Mouse (Mus musculus): Measurements from ENCODE around the gene Ephx1. TPM values are rescaled to one million over a fixed set of nuclear protein-coding genes. Genes with fewer than 3 reads are reported as not detected.
"Not testable (repeated sequence)": the region's sequence is repeated elsewhere in the genome, so short reads cannot be mapped to it uniquely, and the experiment has no call there.

Ephx1 gene
- polyA plus RNA-seq, 1 experiment from 2014 or later, result 1.6 TPM

DNA sequence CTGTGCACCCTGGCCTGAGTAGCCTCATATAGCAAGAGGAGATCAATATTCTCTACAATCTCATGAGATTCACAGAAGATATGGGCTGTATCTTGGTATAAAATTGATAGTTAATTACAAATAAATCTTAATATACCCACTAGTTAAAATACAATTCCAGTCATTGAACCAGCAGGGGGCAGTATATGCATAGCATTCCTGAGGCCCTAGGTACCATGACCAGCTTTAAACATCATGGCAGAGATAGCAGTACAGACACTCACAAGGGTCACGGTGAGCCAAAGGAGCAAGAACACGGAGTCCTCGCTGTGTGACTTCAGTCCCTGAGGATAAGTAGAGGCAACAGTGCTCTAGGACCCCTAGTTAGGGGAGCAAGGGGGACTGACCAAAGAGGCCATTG lies 28.6 kb downstream of the Ephx1 start:
- Histone ChIP-seq H3K4me1 (ENCODE audit: control insufficient read depth, insufficient read depth, low read length) (no peaks in the 10 kb centered on the region), H3K27me3 (ENCODE audit: control insufficient read depth, insufficient read depth, low read length) (no peaks in the 10 kb centered on the region), H3K4me2 (ENCODE audit: low read depth) (no peak overlapping the region), H3K4me3 (ENCODE audit: low read depth, low read length) (no peak overlapping the region), H3K27ac (ENCODE audit: low read depth, low read length) (no peak overlapping the region), H3K9ac (ENCODE audit: low read length) (no peak overlapping the region), H3K9me3 (ENCODE audit: control insufficient read depth, low read length) (no peaks in the 10 kb centered on the region), H3K36me3 (ENCODE audit: control insufficient read depth, insufficient read depth, low read length) (no peaks in the 10 kb centered on the region)
- ATAC-seq (ENCODE audit: insufficient read depth, low FRiP score, low TSS enrichment), result no peak
- peak; percentile 33 for DNase-seq (ENCODE audit: low spot score)
- WGBS, result 65% methylated on average over 3 of the region's 3 CpGs

DNA sequence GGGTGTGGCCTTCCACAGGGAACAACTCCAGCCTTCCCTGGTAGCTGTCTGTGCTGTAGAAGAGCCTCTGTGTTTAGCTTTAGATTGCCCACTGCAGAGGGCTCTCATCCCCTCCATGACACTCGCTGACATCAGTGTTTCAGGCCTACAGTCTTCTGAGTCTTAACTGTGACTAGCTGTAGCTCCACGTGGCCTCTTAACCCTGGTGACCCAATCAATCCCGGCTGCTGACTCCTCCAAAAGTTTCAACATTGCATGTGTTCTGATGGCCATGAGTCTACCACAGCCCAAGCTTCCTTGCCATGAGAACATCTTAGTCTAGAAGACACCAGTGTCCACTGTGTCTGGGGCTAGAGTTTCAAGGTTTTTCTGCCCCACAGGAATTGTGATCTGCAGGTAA lies 30.0 kb downstream of the Ephx1 start:
- H3K4me2 ChIP-seq (ENCODE audit: low read depth), result no peak overlapping the region
- H3K27ac ChIP-seq (ENCODE audit: low read depth, low read length), result no peak overlapping the region
- 73% methylated on average over 3 of the region's 3 CpGs for WGBS
- no peak overlapping the region for H3K4me3 ChIP-seq (ENCODE audit: low read depth, low read length)
- DNase-seq (ENCODE audit: low spot score) (no peak), ATAC-seq (ENCODE audit: insufficient read depth, low FRiP score, low TSS enrichment) (no peak)
- H3K36me3 ChIP-seq (ENCODE audit: control insufficient read depth, insufficient read depth, low read length), result no peaks in the 10 kb centered on the region
- no peaks in the 10 kb centered on the region for H3K4me1 ChIP-seq (ENCODE audit: control insufficient read depth, insufficient read depth, low read length)
- no peak overlapping the region for H3K9ac ChIP-seq (ENCODE audit: low read length)
- H3K9me3 ChIP-seq (ENCODE audit: control insufficient read depth, low read length), result no peaks in the 10 kb centered on the region
- H3K27me3 ChIP-seq (ENCODE audit: control insufficient read depth, insufficient read depth, low read length), result no peaks in the 10 kb centered on the region

DNA sequence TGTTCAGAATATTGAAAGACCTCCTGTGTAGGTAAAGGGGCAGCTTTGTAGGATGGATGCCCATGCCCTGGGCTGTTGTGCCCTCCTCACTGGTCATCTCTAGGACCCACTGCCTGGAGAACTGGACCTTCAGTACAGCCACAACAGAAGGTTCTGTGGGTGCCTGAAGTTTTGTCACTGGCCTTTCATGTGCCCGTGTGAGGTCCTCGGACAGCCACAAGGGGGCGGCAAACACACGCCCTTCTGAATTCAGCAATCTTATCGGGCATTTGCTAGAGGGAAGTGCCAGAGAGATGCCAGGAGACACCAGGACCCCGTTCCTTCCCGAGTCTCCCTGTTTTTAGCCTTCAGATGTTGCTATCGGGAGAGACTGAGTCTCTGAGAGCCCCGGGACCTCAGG lies 32.9 kb downstream of the Ephx1 start:
- Histone ChIP-seq H3K27ac (ENCODE audit: low read depth, low read length) (no peak overlapping the region), H3K4me1 (ENCODE audit: control insufficient read depth, insufficient read depth, low read length) (no peaks in the 10 kb centered on the region), H3K27me3 (ENCODE audit: control insufficient read depth, insufficient read depth, low read length) (no peaks in the 10 kb centered on the region), H3K4me2 (ENCODE audit: low read depth) (no peak overlapping the region), H3K4me3 (ENCODE audit: low read depth, low read length) (no peak overlapping the region), H3K9ac (ENCODE audit: low read length) (no peak overlapping the region), H3K36me3 (ENCODE audit: control insufficient read depth, insufficient read depth, low read length) (no peaks in the 10 kb centered on the region), H3K9me3 (ENCODE audit: control insufficient read depth, low read length) (no peaks in the 10 kb centered on the region)
- DNase-seq (ENCODE audit: low spot score), result peak; percentile 80
- WGBS, result 1% methylated on average over 9 of the region's 9 CpGs
- no peak for ATAC-seq (ENCODE audit: insufficient read depth, low FRiP score, low TSS enrichment)

DNA sequence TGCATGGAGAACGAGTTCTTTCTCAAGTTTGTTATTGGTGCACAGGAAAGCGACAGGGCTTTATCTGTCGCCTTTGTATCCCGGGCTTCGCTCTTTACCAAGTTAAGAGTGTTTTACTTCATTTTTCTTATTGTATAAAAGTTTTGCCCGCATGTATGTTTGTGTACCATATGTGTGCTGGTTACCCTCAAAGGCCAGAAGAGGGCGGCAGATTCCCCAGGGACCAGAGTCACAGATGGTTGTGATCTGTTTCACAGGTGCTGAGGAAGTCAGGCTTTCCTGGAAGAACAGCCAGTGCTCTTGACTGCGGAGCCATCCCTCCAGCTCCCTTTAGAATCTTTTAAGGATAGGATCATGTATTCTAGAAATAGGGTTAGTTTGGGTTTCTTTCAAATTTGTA lies 34.0 kb downstream of the Ephx1 start:
- H3K9me3 ChIP-seq (ENCODE audit: control insufficient read depth, low read length), result no peaks in the 10 kb centered on the region
- H3K27me3 ChIP-seq (ENCODE audit: control insufficient read depth, insufficient read depth, low read length), result no peaks in the 10 kb centered on the region
- H3K9ac ChIP-seq (ENCODE audit: low read length), result no peak overlapping the region
- H3K4me1 ChIP-seq (ENCODE audit: control insufficient read depth, insufficient read depth, low read length), result no peaks in the 10 kb centered on the region
- DNase-seq (ENCODE audit: low spot score) (no peak), ATAC-seq (ENCODE audit: insufficient read depth, low FRiP score, low TSS enrichment) (no peak)
- H3K27ac ChIP-seq (ENCODE audit: low read depth, low read length), result no peak overlapping the region
- H3K4me3 ChIP-seq (ENCODE audit: low read depth, low read length), result no peak overlapping the region
- no peak overlapping the region for H3K4me2 ChIP-seq (ENCODE audit: low read depth)
- 92% methylated on average over 8 of the region's 8 CpGs for WGBS
- no peaks in the 10 kb centered on the region for H3K36me3 ChIP-seq (ENCODE audit: control insufficient read depth, insufficient read depth, low read length)

DNA sequence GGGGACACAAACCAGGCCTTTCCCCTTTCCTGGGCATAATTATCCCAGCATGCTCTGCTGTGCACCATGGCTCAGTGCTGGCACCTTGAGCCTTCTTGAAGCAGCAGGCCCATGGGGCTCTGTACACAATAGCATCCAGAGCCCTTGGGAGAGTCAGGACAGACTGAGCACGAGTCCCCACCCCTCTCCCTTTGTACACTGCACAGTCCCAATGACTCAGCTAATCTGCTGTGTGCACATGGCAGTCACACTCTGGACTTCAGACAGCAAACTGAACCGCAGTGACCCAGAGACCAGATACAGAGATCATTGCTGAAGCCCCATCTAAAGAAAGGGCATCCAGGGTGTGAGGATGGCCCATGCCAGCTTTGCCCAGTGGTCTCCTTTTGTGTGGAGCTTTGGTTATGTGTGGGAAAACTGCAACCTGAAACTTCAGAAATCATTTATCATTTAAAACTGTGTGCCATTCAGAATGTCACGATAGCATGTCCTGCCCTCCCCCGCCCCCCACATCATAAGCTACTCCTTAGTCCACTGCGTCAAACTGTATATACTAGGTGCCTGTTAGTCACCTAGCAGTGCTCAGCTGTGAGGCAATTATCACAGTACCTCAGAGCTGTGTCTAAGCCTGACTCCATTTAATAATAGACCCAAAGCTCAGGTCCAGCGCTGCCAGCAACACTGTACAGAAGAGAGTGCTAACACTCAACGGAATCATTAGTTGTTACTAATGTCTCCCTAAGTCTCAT lies 39.2 kb downstream of the Ephx1 start:
- H3K27ac ChIP-seq (ENCODE audit: low read depth, low read length); H3K4me3 ChIP-seq (ENCODE audit: low read depth, low read length); H3K36me3 ChIP-seq (ENCODE audit: control insufficient read depth, insufficient read depth, low read length); H3K9ac ChIP-seq (ENCODE audit: low read length); H3K9me3 ChIP-seq (ENCODE audit: control insufficient read depth, low read length); H3K4me1 ChIP-seq (ENCODE audit: control insufficient read depth, insufficient read depth, low read length); H3K27me3 ChIP-seq (ENCODE audit: control insufficient read depth, insufficient read depth, low read length); H3K4me2 ChIP-seq (ENCODE audit: low read depth); ATAC-seq (ENCODE audit: insufficient read depth, low FRiP score, low TSS enrichment); DNase-seq (ENCODE audit: low spot score): not testable (repeated sequence)
- WGBS, result 84% methylated on average over 7 of the region's 7 CpGs

DNA sequence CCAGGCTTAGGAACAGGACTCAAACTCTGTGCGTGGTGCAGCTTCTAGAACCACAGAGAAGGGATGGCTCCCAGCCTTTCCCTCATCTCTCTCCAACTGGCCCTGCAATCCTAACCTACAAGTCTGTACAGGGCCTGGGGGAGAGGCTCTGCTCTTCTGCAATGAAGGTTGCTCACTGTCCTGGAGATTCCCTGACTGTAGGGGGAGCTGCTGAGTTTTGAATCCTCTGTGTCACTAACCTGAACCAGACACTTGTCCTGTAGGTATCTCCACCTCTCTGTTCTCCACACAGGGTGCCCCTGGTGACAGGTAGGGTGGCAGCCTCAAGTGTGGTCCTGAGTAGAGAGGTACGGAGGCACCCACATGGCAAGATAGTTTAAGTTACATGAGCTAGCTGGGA lies 40.2 kb downstream of the Ephx1 start:
- Histone ChIP-seq H3K4me1 (ENCODE audit: control insufficient read depth, insufficient read depth, low read length) (no peaks in the 10 kb centered on the region), H3K9ac (ENCODE audit: low read length) (no peak overlapping the region), H3K9me3 (ENCODE audit: control insufficient read depth, low read length) (no peaks in the 10 kb centered on the region), H3K27me3 (ENCODE audit: control insufficient read depth, insufficient read depth, low read length) (no peaks in the 10 kb centered on the region), H3K27ac (ENCODE audit: low read depth, low read length) (no peak overlapping the region), H3K36me3 (ENCODE audit: control insufficient read depth, insufficient read depth, low read length) (no peaks in the 10 kb centered on the region), H3K4me2 (ENCODE audit: low read depth) (no peak overlapping the region), H3K4me3 (ENCODE audit: low read depth, low read length) (no peak overlapping the region)
- 77% methylated on average over 2 of the region's 2 CpGs for WGBS
- DNase-seq (ENCODE audit: low spot score) (no peak), ATAC-seq (ENCODE audit: insufficient read depth, low FRiP score, low TSS enrichment) (no peak)

DNA sequence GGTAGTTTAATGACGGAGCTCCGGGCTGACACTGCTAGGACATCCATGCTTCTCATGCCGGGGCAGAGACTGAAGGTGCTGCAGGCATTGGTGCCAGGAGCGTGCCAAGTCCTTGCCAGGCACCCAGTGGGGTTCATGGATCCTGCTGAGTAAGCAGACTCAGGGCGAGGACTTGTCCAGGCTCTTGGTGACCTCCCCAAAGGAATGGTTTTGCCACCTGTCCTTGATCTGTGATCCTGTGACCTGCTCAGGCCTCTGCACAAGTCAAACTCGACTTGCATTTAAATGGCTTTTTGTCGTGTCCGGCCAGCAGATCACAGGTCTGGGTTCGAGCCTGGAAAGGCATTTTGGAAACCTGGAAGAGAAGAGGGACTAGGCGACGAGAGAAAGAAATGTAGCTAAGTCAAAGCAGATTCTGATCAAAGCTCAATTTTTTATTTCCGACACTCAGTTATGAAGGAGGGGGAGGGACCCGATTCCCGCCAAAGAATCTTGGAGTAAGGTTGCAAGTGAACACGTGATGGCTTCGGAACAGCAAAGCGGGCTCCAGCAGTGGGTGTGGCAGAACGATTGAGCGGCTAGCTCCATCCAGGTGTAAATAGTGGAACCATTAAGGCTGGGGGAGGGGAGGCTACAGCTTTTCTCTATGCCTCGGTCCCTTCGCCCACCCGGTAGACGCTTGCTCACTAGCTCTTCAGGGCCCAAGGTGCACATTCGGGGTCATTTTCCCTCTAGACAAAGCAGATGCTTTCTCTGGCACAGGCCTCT lies 41.0 kb downstream of the Ephx1 start:
- H3K27me3 ChIP-seq (ENCODE audit: control insufficient read depth, insufficient read depth, low read length), result no peaks in the 10 kb centered on the region
- WGBS, result 84% methylated on average over 23 of the region's 24 CpGs
- no peaks in the 10 kb centered on the region for H3K4me1 ChIP-seq (ENCODE audit: control insufficient read depth, insufficient read depth, low read length)
- H3K4me3 ChIP-seq (ENCODE audit: low read depth, low read length), result no peak overlapping the region
- no peak for ATAC-seq (ENCODE audit: insufficient read depth, low FRiP score, low TSS enrichment)
- no peak overlapping the region for H3K4me2 ChIP-seq (ENCODE audit: low read depth)
- H3K9ac ChIP-seq (ENCODE audit: low read length), result no peak overlapping the region
- H3K36me3 ChIP-seq (ENCODE audit: control insufficient read depth, insufficient read depth, low read length), result no peaks in the 10 kb centered on the region
- H3K27ac ChIP-seq (ENCODE audit: low read depth, low read length), result no peak overlapping the region
- no peak for DNase-seq (ENCODE audit: low spot score)
- no peaks in the 10 kb centered on the region for H3K9me3 ChIP-seq (ENCODE audit: control insufficient read depth, low read length)

DNA sequence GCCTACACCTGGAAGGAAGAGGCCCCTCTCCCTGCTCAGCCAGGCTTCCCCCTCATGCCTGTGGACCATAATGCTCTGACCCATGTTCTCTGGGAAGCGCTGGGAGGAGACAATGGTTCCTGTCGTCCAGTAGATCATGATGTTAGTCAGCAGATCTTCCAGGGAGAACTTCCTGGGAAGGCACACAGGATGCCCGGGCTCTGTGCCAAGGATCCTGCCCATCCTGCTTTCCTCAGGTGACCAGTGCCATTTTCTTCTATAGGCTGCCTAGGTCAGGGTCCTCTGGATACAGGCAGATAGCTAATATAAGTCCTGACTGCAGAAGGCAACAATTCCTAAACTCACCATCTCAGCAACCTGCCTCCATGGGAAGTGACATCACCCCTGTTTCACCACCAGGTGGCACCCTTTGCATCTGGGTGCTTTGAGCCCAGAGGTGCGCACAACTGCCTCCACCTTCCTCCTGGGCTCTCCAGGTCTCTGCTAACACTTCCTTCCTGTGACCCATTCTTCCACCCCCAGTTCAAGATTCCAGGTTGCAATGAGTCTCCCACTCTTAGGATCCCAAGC lies 44.5 kb downstream of the Ephx1 start:
- no peak overlapping the region for H3K9ac ChIP-seq (ENCODE audit: low read length)
- no peak overlapping the region for H3K4me3 ChIP-seq (ENCODE audit: low read depth, low read length)
- DNase-seq (ENCODE audit: low spot score) (no peak), ATAC-seq (ENCODE audit: insufficient read depth, low FRiP score, low TSS enrichment) (no peak)
- 72% methylated on average over 4 of the region's 4 CpGs for WGBS
- no peaks in the 10 kb centered on the region for H3K4me1 ChIP-seq (ENCODE audit: control insufficient read depth, insufficient read depth, low read length)
- no peaks in the 10 kb centered on the region for H3K9me3 ChIP-seq (ENCODE audit: control insufficient read depth, low read length)
- no peaks in the 10 kb centered on the region for H3K36me3 ChIP-seq (ENCODE audit: control insufficient read depth, insufficient read depth, low read length)
- H3K27me3 ChIP-seq (ENCODE audit: control insufficient read depth, insufficient read depth, low read length), result no peaks in the 10 kb centered on the region
- no peak overlapping the region for H3K27ac ChIP-seq (ENCODE audit: low read depth, low read length)
- no peak overlapping the region for H3K4me2 ChIP-seq (ENCODE audit: low read depth)
